Mouse (Mus musculus): ENCODE results near the gene Tmem51.

GRCm38 (mm10) chr4:142127275-142127788 lies 43.2 kb upstream of the Tmem51 start:
- TF ChIP-seq GATA1 (IDR thresholded peaks at IDR 0.05; ENCODE audit: borderline replicate concordance, low read length) (peak; percentile 79; the same call in 2 of the 3 replicates), FLI1 (IDR thresholded peaks at IDR 0.05; ENCODE audit: low read length) (no peak)
